Mouse (Mus musculus): ENCODE results near the gene Med18. TPM values are rescaled to one million over a fixed set of nuclear protein-coding genes. Genes with fewer than 3 reads are reported as not detected.

Med18 gene
- 1 to 10 TPM; 2.5 to 4.7 (median 4.1) TPM for total RNA-seq (2022)

DNA sequence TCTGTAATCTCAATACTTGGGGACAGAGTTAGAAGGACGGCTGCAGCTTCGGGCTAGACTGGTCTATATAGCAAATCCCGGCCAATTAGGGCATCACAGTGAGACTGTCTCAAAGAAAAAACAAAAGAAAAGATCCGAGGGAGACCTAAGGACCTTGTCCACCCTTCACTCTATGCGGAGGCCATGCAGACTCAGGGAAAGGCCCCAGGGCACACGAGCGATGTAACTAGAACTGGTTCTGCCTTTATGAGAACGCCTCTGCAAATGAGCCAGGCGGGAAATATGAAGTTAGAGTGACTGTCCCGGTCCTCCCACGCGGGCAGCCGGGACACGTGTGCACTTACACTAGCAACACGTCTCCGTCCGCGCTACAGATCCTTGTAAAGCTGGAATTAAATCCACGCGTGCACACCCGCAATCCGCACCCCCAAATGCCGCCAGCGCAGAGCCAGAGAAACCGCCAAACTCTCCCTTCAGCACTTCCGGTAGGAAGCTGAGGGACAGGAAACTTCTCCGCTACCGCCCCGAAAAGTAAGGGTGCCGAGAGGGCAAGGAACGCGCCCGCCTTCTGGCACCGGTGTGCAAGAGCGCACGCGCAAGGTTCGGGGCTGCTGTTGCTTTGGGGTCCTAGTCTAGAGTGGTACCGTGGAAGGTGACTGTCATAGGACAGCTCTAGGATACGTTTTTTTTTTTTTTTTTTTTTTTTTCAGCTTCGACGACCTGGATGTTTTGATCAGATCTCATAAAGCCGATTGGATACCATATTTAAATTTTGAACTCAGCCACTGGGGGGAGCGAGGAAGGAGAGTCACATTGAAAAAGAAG is at the start of gene Med18:
Gene Med18 (minus strand): TSS at position 492 of the 825 bp plus-strand sequence.
- peak; percentile 95 for DNase-seq (ENCODE audit: low spot score)

DNA sequence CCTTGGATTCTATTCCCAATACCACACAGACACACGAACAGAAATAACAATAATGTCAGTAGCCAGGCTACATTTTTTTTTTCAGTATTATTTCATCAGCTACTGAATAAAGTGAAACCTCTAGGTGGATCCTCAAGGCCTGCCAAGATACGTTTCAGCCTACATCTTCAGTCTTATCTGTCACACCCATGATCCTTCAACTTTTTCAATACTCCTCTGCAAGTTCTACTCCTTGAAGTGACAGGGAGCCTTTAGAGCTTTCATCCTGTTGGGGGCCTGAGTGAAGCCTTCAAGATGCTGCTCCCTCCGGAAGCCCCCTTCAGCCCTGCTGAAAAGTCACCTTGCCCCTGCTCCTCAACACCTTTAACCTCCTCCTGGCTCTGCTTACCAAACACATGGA is 48.4 kb upstream of the Med18 start:
- no peak for DNase-seq (ENCODE audit: low spot score)

GRCm38 (mm10) chr4:132510352-132510798 is 46.7 kb upstream of the Med18 start, which contains the start of gene Sesn2:
TSS of gene Sesn2 (minus strand) at chr4:132510501.
- peak; percentile 97 for DNase-seq (ENCODE audit: low spot score)

DNA sequence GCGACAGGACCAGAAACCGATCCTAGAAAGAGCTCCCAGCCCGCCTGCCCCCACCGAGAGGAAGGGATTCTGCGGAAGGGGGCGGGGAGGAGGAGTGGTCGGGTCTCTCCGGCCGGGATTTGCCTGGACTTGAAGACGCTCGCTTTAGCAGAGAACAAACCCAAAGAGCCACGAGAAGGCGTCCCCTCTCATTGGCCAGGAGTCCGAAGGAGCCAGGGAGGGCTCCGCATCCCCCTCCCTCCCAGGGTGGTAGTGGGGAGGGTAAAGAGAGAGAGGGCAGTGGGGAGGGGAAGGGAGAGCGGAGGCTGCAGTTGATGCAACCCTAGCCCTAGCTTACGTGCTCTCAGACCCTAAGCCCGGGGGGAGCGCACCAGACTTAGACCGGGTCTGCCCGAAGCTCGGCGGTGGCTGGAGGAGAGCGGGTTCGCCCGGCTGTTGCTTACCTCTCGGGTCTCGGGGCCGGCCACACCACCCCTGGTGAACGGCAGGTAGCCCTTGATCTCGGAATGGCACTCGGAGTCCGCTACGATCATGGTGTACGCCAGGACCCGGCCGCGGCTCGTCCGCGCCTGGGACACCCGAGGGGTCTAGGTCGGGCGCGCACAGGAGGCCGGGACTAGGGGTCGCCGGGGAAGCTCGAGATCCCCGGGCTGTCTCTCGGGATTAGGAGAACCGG is 46.0 kb upstream of the Med18 start:
- DNase-seq (ENCODE audit: low spot score), result peak; percentile 70

GRCm38 (mm10) chr4:132507210-132507609 is 43.5 kb upstream of the Med18 start:
- DNase-seq (ENCODE audit: low spot score), result no peak

DNA sequence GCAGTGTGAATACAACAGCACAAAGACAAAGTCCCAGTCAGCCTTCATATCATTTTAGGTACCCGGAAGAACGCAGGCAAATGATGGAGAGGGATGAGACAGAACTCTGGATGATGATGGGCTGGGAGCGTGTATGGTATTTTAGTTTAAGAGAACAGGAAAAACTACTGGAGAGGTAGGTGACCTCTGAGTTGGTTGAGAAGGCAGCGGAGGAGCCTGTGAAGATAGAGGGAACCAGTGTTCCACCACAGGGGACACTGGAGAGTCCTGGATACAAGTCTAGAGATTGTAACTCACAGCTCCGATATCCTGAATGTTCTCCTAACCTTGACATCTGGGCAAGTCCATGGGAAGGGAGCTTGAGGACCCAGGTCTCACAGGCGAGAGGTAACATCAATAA is 42.5 kb upstream of the Med18 start:
- no peak for DNase-seq (ENCODE audit: low spot score)

DNA sequence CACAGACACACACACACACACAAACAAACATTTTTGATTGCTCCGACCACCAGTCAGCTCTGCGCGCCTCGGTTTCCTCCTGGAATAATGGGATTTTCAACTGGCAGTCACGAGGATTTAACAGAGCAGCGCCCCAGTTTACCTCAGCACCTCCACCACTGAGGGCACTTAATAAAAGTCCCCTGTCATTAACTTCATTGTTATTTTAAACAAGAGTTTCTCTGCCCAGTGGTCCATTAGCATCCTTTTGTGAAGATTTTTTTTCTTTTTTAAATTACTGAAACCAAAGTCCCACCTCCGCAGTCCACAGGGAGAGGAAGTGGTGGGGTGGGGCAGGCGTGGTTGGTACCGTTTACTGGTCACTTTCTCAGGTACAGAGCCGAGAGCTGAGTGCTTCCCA is 42.1 kb upstream of the Med18 start:
- DNase-seq (ENCODE audit: low spot score), result no peak

GRCm38 (mm10) chr4:132505034-132505738 is 41.5 kb upstream of the Med18 start:
- DNase-seq (ENCODE audit: low spot score), result no peak

DNA sequence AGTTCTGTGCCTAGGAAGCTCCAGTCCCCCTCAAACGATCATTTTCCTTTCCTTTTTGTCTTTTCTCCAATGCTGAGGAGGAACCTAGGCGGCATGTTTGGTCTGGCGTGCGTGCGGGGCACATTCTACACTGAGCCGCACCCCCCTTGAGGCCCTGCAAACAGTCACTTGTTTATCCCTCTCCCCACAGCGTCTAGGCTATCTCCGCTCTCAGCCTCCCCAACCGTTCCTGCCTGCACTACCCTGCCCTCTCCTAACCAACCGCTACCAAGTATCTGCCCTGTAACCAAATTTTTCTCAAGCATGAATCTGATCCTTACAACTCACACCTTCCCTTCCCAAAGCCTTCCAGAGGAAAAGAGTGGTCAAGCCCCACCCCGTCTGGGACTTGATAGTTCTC is 39.6 kb upstream of the Med18 start:
- DNase-seq (ENCODE audit: low spot score), result no peak

DNA sequence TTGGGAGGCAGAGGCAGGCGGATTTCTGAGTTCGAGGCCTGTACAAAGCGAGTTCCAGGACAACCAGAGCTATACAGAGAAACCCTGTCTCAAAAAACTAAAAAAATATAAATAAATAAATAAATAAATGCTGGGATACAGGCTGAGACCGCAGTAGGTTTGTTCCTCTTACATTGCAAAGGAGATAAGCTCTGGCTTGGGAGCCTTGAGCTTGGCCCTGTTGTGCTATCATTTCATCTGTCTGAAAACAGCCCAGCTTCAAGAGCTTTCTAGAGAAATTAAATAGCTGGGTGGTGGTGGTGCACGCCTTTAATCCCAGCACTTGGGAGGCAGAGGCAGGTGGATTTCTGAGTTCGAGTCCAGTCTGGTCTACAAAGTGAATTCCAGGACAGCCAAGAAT is 37.9 kb upstream of the Med18 start:
- DNase-seq (ENCODE audit: low spot score), result no peak

GRCm38 (mm10) chr4:132494271-132494918 is 30.7 kb upstream of the Med18 start:
- DNase-seq (ENCODE audit: low spot score), result no peak

DNA sequence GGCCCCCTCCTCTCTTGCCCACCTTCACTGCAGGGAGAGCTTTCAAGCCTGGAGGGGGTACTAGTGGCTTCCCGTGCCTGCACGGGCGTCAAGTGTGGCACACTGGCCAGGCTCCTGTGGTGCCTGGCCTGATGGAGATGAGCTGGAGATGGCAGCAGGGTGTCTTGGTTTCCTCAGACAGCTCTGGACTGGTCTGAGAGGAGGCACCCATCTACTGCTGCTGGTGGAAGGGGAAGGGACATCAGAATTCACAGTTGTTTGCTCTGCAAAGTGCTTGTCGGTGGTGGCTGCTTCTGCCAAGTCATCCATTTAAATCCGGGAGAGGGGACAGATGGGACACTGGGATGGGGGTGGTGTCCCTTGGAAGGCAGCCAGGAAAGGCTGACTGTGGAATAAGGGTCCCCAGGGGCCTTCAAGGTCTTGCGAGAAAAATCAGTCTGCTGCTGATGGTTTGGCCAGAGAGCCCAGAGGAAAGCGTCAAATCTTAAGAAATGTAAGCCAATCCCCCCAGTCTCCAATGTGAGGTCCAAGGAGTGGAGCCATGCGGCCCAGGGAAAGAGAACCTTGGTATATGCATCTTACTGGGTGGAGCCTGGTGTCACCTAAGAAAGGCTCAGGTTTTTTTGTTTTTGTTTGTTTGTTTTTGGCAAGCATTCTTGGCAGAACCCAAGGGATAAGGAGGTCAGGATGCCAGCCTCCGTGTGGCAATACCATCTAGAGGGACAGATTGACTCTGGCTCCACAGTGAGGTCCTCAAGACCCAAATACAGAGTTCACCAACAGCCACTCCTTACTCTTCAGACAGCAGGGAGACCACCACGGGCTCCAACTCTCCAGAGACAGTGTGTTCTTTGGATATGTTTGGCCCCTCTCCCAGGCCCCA is 28.7 kb upstream of the Med18 start:
- DNase-seq (ENCODE audit: low spot score), result peak; percentile 34

DNA sequence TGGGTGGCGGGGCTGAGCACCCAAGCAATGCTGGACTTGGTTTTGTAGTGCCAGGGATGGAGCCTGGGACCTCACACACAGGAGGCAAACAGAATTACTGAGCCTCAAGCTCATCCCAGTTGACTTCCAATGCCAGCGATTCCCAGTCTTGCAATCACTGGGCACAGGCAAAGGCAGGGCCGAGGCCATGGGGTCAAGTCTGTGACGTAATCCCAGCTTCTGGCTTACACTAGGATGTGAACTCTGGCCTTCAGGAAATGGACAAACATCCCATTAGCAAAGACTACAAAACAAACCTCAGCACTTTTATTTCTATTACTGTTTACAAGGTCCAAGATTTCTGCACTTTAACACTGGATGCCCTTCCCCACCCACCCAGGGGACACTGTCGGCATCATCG is 28.0 kb upstream of the Med18 start:
- no peak for DNase-seq (ENCODE audit: low spot score)

DNA sequence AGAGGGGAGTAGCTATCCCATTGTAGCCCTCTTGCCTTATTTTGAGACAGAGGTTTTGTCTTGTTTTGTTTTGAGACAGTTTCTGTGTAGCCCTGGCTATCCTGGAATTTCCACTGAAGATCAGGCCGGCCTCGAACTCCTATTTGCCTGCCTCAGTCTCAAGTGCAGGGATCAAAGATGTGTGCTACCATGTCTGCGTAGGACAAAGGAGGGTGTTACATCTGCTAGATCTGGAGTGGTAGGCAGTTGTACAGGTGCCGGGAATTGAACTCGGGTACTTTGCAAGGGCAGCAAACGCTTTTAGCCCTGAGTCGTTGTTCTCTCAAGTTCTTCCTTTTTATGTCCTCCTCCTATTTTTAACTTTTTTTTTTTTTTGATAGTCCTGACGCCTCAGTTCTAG is 27.3 kb upstream of the Med18 start:
- no peak for DNase-seq (ENCODE audit: low spot score)

GRCm38 (mm10) chr4:132490273-132491010 is 26.7 kb upstream of the Med18 start:
- DNase-seq (ENCODE audit: low spot score), result no peak

DNA sequence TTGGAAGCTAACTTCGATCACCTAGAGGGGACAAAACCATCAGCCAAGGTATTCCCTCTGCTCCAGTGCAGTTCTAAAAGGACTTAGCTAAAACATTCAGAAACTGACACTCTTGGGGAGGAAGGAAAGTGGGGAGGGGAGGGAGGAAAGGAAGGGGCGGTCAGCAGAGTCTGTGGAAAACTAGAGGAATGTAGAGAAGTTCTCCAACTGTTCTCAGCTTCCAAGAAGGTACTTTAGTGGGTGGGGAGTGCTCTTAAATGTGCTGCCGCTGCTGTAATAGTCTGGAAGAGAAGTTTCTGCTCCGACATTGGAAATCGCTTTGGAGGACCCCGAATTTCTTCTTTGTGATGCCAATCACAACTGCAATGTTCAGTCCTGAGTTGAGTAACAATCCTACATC is 25.3 kb upstream of the Med18 start:
- DNase-seq (ENCODE audit: low spot score), result no peak

- no peak for DNase-seq (ENCODE audit: low spot score)
Observed at GRCm38 (mm10) chr4:132488521-132488920, 24.8 kb upstream of the Med18 start.

GRCm38 (mm10) chr4:132484820-132485219 is 21.1 kb upstream of the Med18 start:
- DNase-seq (ENCODE audit: low spot score), result no peak

DNA sequence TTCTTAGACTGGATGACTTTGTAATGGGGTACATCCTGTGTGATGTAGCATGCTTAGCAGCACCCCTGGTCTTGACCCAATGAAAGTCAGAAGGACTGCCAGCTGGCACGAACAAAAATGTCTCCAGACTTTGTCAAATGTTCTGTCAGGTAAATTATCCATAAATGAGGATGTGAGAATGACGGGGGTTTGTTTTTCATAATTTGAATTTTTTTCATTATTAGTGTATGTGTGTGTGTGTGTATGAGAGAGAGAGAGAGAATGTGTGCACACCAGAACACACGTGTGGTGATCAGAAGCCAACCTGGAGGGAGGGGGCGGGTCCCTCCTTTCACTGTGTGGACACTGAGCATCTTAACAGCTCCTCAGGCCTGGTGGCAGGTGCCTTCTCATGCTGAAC is 20.5 kb upstream of the Med18 start:
- DNase-seq (ENCODE audit: low spot score), result no peak

- DNase-seq (ENCODE audit: low spot score), result no peak
Observed at GRCm38 (mm10) chr4:132482956-132483608, 19.4 kb upstream of the Med18 start.
